Mouse (Mus musculus) erythroblast, embryonic 14.5 days (primary cell): Measurements from ENCODE around the gene Tlr6.

Source experiments
- GATA1 ChIP-seq: IDR thresholded peaks from 2 replicates; pipeline ENCODE4 v1.6.1; 2012; ENCODE audit warnings: low read length, inconsistent platforms, mixed read lengths
- TAL1 ChIP-seq: IDR thresholded peaks from 3 replicates; pipeline ENCODE4 v1.6.1; 2012; ENCODE audit warnings: low read length, inconsistent platforms, mixed read lengths

- TF ChIP-seq TAL1 (no peak), GATA1 (no peak)
Observed at GRCm38 (mm10) chr5:64958991-64959842, 680 bp downstream of the Tlr6 start.
